Mouse (Mus musculus) mouse trophoblast stem cell (cell line): ENCODE results near the gene Fdxr.

ENCODE experiments used
- in situ Hi-C, 2 experiments: fragments of 300-500 bp; cut with MseI, MboI; formaldehyde crosslinking; loops; 2 replicates in 1 of 2; 3 replicates in 1 of 2; pipeline ENCODE4 v1.15.1; 2025

Gene Fdxr

GRCm38 (mm10) chr11:115270148-115270861, 6.5 kb downstream of the Fdxr start:
- in situ Hi-C loops = no loop called here

- in situ Hi-C loops = no loop called here
Measured at GRCm38 (mm10) chr11:115269330-115270066, 7.4 kb downstream of the Fdxr start.

DNA sequence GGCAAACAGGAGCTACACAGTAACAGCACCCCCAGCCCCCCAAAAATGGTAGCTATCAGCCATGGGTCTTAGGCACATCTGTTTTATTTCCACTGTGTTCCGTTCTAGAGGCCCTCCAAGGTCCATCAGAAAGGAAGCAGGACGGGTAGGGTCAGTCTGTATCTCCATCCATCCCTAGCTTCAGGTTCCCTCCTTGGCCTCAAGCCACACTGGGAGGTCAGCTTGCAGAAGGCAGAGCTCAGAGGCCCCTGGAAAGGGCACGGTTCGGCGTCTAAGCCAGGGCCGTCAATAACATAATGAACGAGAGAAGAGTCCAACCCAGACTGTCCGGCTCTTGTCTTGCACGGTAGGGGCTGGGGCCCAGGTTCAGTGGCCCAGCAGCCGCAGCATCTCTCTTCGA, 8.9 kb downstream of the Fdxr start:
- in situ Hi-C loops = no loop called here

- in situ Hi-C loops = no loop called here
Measured at GRCm38 (mm10) chr11:115267061-115267883, 9.6 kb downstream of the Fdxr start, which contains the start of gene Grin2c. Gene Grin2c (minus strand): TSS chr11:115267243.

- in situ Hi-C loops = no loop called here
Measured at GRCm38 (mm10) chr11:115266400-115266778, 10.5 kb downstream of the Fdxr start.

- in situ Hi-C loops = no loop called here
Measured at GRCm38 (mm10) chr11:115265771-115266399, 11.0 kb downstream of the Fdxr start.

DNA sequence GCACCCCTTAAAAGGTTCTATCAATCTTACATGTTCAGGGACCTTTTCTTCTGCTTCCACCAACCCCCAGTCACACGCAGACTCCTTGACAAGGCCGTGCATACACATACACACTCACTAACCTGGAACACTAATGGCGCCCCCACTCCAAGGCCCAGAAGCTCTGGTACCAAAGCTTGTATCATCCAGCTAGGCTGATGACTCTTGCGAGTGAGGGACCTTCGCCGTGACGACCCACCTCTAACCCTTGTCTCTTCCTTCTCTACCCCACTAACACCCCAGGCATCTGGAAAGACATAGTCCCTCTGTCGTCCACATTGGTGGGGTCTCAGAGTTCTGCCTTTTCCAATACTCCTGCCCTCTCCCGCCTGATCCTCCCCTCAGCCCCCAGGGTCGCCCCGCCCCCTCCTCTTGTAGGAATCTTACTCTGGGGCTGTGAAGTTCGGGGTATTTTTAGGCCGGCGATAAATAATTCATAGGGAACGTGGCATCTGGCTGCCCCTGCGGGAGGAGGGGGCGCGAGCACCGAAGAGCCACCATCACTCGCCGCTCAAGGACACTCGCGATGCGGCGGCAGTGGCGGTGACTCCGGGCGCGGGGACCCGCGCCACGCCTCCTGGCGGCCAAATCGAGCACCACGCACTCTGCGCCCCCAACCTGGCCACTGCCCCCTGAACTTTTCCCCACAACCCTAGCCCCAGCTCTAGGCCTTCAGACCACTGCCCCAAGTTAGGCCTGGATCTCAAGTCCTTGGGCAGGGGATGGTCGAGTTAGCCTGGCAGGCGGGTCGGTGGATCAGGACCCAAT, 11.8 kb downstream of the Fdxr start:
- in situ Hi-C loops = loop anchor here (5.0 kb wide), 3 partner anchors 58 to 103 kb away; partner anchors contain the start of gene Slc9a3r1 (in 1 of the 2)

GRCm38 (mm10) chr11:115264136-115264861, 12.6 kb downstream of the Fdxr start:
- in situ Hi-C loops = loop anchor here (5.0 kb wide), 3 partner anchors 57 to 102 kb away; partner anchors contain the start of gene Slc9a3r1 (in 1 of the 2)

GRCm38 (mm10) chr11:115262954-115263353, 13.9 kb downstream of the Fdxr start:
- in situ Hi-C loops = loop anchor here (5.0 kb wide), 3 partner anchors 56 to 101 kb away; partner anchors contain the start of gene Slc9a3r1 (in 1 of the 2)

DNA sequence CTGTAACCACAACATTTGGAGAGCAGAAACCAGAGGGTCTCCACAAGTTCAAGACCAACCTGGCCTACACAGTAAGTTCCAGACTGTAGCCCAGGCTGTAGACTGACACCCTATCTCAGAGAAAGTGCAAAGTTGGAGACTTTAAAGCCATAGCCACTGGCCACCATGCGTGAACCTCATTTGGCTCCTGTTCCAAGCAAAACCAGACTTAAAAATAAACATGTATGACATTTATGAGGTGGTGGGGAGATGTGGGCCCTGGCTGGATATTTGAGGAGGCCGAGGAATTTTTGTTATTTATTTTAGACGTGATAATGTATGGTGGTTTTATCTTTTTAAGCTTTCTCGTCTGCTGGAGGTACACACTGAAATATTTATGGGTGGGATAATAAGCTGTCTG, 17.7 kb downstream of the Fdxr start:
- in situ Hi-C loops = no loop called here

- in situ Hi-C loops = no loop called here
Measured at GRCm38 (mm10) chr11:115257775-115258510, 18.9 kb downstream of the Fdxr start.

DNA sequence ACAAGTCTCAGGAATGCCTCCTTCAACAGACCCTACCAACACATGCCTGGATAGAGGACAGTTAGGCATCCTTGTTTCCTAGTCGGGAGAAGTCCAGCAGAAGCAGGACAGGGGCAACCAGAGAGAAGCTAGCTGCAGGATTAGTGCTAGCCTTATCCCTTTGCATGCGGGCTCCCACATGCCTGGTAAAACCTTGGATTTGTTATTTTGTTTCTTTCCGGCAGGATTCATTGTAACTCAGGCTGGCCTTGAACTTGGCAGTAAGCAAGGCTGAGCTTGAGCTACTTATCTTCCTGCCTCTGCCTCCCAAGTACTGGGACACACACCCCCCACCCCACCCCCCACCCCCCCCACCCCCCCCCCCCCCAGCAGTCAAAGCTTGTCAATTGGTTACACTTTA, 25.6 kb downstream of the Fdxr start:
- in situ Hi-C loops = no loop called here

GRCm38 (mm10) chr11:115250405-115251090, 26.3 kb downstream of the Fdxr start:
- in situ Hi-C loops = no loop called here

DNA sequence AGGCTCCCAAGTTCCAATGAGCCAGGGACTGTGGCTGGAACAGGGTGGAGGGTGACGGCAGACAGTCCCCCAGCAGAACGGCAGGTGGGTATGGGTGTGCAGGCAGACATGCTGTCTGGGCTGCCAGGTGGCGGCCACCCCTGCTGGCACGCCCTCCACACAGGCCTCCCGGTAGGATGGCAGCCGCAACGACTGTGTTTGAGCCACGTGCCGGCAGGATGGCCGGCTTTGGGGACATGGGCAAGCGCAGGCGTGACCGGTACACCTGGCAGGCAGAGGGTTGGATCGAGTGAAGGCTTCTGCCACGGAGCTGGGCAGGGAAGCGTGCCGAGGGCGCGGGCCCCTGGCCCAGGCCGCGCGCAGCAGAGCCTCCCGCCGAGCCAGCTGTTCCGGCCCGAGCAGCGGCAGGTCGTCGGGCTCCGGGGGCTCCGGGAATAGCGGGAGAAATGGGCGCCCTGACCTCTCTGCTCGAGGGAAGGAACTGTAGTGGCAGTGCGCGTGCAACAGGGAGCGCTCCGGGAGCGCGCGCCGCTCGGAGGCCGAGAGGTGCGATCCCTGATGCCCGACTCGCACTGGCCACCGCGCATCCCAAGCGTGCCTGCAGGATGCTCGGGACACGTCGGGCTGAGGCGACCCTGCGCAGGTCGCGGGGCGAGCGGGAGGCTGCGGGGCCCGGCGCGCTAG, 27.0 kb downstream of the Fdxr start:
- in situ Hi-C loops = no loop called here

DNA sequence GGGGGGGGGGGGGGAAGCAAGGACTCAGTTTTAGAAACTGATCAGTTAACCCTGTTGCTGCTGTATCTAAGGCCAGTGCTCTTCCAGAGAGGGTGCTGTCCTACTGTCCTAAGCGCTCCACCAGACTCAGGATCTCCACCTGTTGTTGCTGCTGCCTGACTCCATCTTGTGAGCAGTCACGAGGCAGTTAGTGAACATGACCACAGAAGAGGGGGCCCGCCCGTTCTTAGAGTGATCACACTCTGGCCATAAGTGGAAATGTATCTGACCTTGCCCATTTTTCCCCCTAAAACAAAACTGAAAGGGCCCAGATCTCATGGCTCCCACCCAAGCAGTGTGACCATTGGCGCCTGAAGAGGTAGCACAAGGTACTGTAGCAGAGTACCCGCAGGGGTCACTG, 28.9 kb downstream of the Fdxr start:
- in situ Hi-C loops = no loop called here

- in situ Hi-C loops = no loop called here
Measured at GRCm38 (mm10) chr11:115247240-115247639, 29.6 kb downstream of the Fdxr start.

DNA sequence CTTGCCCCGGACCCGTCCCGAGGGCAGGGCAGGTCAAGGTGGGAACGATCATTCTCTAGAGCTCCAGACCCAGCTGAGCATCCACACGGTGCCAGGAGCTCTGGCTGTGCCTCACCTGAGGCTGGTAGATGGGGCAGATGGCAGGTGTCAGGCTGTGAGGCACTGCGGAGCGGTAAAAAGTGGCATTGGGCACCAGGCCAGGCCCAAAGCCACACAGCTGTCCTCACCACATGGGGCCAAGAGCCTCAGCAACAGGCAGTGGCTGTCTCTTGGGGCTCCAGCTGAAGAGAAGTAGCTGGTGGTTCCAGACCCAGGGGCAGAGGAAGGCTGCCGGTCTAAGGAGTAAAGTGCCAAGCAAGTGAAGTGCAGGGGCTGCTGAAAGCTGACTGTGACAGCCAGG, 30.5 kb downstream of the Fdxr start:
- in situ Hi-C loops = no loop called here

GRCm38 (mm10) chr11:115244840-115245239, 32.0 kb downstream of the Fdxr start:
- in situ Hi-C loops = no loop called here
